Mouse (Mus musculus) lung, embryonic 16.5 days (tissue): ENCODE data around the gene Neu3. TPM values are rescaled to one million over a fixed set of nuclear protein-coding genes. Genes with fewer than 3 reads are reported as not detected.
A peak's percentile ranks its signal among the peaks of the same experiment; 100 is the strongest.
"Not testable (repeated sequence)": the region's sequence is repeated elsewhere in the genome, so short reads cannot be mapped to it uniquely, and the experiment has no call there.

Experiments used
- ATAC-seq: fragments of 200-750 bp; cut with Nextera tagmentation; 2 replicates; pipeline ENCODE4 v1.8.0; 2017; ENCODE audit warnings: low read depth, mild to moderate bottlenecking, moderate library complexity
- H3K27ac ChIP-seq: fragments of 300-500 bp; sonication (generic); 2 replicates; pipeline ENCODE4 v1.5.1; 2014; ENCODE audit warnings: mild to moderate bottlenecking, control low read depth, low read length
- H3K27me3 ChIP-seq: fragments of 300-500 bp; sonication (generic); 2 replicates; pipeline ENCODE4 v1.6.1; 2014; ENCODE audit warnings: low read depth, low read length, mixed read lengths; ENCODE audit not compliant: control insufficient read depth, insufficient read depth
- H3K36me3 ChIP-seq: fragments of 300-500 bp; sonication (generic); 2 replicates; pipeline ENCODE4 v1.6.1; 2014; ENCODE audit warnings: low read length; ENCODE audit not compliant: control insufficient read depth, insufficient read depth
- H3K4me1 ChIP-seq: fragments of 300-500 bp; sonication (generic); replicated peaks from 2 replicates; pipeline ENCODE4 v1.6.1; 2014; ENCODE audit warnings: low read length, mixed read lengths; ENCODE audit not compliant: control insufficient read depth, insufficient read depth
- H3K4me2 ChIP-seq: fragments of 300-500 bp; sonication (generic); 2 replicates; pipeline ENCODE4 v1.6.1; 2014; ENCODE audit warnings: low read depth, low read length, control low read depth
- H3K4me3 ChIP-seq: fragments of 300-500 bp; sonication (generic); 2 replicates; pipeline ENCODE4 v1.5.1; 2014; ENCODE audit warnings: mild to moderate bottlenecking, low read length, control low read depth
- H3K9ac ChIP-seq: fragments of 300-500 bp; sonication (generic); 2 replicates; pipeline ENCODE4 v1.6.1; 2014; ENCODE audit warnings: low read length, control low read depth
- H3K9me3 ChIP-seq: fragments of 300-500 bp; sonication (generic); 2 replicates; pipeline ENCODE4 v1.6.1; 2016; ENCODE audit warnings: low read length; ENCODE audit not compliant: control insufficient read depth
- WGBS: fragments of 180-500 bp; shearing (Covaris S2); extraction: QIAGEN DNeasy Blood & Tissue Kit; methylation state at CpG from one replicate; pipeline ENCODE4 v1.1.7; 2014; 5-methylcytosine and 5-hydroxymethylcytosine counted together
- polyA plus RNA-seq: library from polyadenylated mRNA; unstranded; fragments of >200 nt; fragmentation: Nextera tagmentation; extraction: Ambion mirVana; gene quantifications from 2 replicates; pipeline ENCODE4 v1.2.1, GENCODE M21; 2015

The Neu3 gene
- polyA plus RNA-seq, 1 experiment from 2014 or later: 6.8 TPM

DNA sequence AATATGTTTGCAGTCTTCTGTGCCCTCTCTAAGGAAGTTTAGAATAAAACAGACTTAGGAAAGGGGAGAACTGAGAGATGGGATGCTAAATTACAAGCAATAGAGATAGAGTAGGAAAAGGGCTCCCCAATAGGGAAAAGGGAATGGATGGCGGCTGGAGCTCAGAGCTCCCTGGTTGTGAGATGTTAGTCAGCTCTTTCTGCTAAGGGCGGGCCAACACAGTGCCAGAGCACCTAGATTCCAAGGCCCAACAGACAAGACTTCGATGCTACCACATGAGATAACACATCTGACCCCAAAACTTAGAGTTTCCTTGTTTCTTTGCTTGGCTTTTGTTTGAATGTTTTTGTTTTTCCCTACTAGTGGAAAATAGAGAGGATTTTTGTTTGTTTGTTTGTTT lies 24.2 kb downstream of the Neu3 start:
- not testable (repeated sequence) for H3K36me3 ChIP-seq, H3K4me2 ChIP-seq, ATAC-seq, H3K9me3 ChIP-seq, H3K9ac ChIP-seq, H3K4me1 ChIP-seq, H3K27me3 ChIP-seq, H3K4me3 ChIP-seq, H3K27ac ChIP-seq
- 85% methylated on average over 3 of the region's 3 CpGs for WGBS

DNA sequence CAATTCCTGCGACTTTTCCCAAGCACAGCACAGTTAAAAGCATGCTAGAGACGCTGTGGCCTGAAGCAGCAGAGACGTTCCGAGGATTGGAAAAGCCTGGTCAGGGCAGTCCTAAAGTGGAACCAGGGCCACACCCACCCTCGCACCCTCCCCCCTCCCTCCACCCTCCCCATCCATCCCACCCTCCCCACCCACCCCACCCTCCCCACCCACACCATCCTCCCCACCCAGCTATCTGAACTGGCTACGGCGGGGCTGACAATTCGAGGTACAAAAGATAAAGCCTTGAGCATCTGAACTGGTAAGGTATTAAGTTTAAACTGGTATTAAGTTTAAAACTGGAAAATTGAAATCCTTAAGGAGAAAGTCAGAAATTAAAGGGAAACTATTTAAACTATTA lies 24.7 kb downstream of the Neu3 start:
- Histone ChIP-seq H3K4me3 (no peak overlapping the region), H3K9ac (no peak overlapping the region), H3K27me3 (no peaks in the 10 kb centered on the region), H3K9me3 (no peaks in the 10 kb centered on the region), H3K4me2 (no peak overlapping the region), H3K36me3 (no peaks in the 10 kb centered on the region), H3K27ac (no peak overlapping the region), H3K4me1 (no peaks in the 10 kb centered on the region)
- WGBS: 59% methylated on average over 8 of the region's 8 CpGs
- no peak for ATAC-seq

DNA sequence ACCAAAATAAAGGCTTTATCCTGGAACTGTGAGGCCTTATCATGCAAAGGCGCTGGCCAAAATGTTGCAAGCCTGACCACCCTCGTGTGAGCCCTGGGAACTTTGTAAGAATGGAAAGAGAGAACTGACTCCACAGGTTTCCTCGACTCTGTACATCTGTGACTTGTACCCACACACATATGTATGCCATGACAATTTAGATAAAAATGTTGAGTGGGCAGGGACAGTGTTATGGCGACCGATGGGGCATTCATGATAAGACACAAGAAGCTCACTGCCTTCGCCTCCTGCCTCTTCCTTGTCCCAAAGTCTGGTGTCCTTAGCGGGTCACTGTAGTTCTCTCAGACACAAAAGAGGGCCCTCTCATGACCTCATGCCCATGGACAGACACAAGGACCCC lies 29.1 kb downstream of the Neu3 start:
- Histone ChIP-seq H3K27me3 (0 out of 2 replicates have a peak, but pooled peaks cover 2% of the 10 kb centered on the region), H3K4me2 (no peak overlapping the region), H3K4me1 (peaks cover 4% of the 10 kb centered on the region; the same call in 1 of the 2 replicates), H3K36me3 (no peaks in the 10 kb centered on the region), H3K27ac (no peak overlapping the region), H3K9ac (no peak overlapping the region), H3K4me3 (no peak overlapping the region), H3K9me3 (no peaks in the 10 kb centered on the region)
- 62% methylated on average over 7 of the region's 7 CpGs for WGBS
- no peak for ATAC-seq

DNA sequence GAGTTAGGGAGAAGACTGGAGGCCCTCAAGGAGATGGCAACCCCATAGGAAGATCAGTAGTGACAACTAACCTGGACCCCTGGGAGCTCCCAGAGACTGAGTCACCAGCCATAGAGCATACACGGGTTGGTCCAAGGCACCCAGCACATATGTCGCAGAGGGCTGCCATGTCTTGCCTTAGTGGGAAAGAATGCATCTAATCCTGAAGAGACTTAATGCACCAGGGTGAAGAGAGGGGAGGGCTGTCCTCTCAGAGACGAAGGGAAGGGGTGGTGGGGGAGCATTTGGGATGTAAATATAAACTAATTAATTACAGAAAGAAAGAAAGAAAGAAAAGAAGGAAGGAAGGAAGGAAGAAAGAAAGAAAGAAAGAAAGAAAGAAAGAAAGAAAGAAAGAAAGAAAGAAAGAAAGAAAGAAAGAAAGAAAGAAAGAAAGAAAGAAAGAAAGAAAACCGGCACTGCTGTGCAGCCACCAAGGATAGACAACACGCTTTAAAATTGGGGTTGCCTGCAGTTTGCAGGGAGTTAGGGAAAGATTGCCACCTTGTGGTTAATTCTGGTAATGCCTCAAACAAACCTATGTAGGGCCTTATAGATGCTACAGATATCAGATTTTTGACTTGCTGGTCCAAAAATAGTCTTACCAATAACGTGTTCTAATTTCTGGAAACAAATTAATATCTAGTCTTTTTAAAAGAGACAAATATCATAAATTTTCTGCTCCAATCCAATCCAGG lies 30.1 kb downstream of the Neu3 start:
- 0 out of 2 replicates have a peak, but pooled peaks cover 2% of the 10 kb centered on the region for H3K27me3 ChIP-seq
- 29% methylated on average over 6 of the region's 6 CpGs for WGBS
- H3K4me1 ChIP-seq: peaks cover 4% of the 10 kb centered on the region; the same call in 1 of the 2 replicates
- H3K9ac ChIP-seq: no peak overlapping the region
- H3K27ac ChIP-seq: no peak overlapping the region
- H3K4me3 ChIP-seq: no peak overlapping the region
- no peaks in the 10 kb centered on the region for H3K36me3 ChIP-seq
- no peaks in the 10 kb centered on the region for H3K9me3 ChIP-seq
- ATAC-seq: peak; percentile 66; the same call in 1 of the 2 replicates
- no peak overlapping the region for H3K4me2 ChIP-seq

DNA sequence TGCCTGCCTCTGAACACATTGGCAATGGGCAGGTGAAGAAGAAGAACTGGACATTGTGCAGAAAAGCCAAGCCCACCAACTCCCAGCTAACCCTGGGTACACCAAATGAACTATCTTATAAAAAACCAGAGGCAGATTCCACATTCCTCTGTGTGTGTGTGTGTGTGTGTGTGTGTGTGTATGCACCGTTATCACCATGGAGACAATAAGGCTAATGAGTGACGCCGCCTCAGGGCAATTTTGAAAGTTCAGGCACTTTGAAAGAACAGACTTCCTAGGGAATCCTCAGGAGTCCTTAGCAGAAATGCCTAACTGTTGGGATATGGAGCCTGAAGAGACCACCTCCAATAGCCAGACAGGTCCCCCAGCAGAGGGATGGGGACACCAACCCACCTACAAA lies 31.0 kb downstream of the Neu3 start:
- ATAC-seq: no peak
- H3K36me3 ChIP-seq: no peaks in the 10 kb centered on the region
- H3K4me1 ChIP-seq: peaks cover 4% of the 10 kb centered on the region; the same call in 1 of the 2 replicates
- no peak overlapping the region for H3K4me2 ChIP-seq
- H3K4me3 ChIP-seq: no peak overlapping the region
- WGBS: 82% methylated on average over 3 of the region's 3 CpGs
- H3K9me3 ChIP-seq: no peaks in the 10 kb centered on the region
- no peak overlapping the region for H3K27ac ChIP-seq
- H3K27me3 ChIP-seq: 0 out of 2 replicates have a peak, but pooled peaks cover 2% of the 10 kb centered on the region
- no peak overlapping the region for H3K9ac ChIP-seq

DNA sequence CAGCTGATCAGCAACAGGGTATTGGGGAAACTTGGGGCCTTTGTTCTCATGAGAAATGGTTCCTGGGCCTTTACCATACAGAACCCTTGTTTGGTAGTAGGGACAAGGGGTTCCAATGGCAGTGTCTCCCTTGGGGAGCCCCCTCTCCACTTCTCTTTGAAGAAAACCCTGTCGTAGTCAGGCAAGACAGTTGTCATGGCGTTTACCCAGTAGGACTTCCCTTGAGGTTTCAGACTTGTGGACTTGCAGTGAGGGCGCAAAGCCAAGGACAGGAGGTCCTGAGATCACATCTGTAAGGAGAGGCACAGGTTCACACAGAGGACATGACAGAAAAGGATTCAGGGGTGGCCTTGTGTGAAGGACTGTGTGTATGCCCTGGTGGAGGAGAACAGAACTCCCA lies 31.7 kb downstream of the Neu3 start:
- H3K4me1 ChIP-seq: peaks cover 4% of the 10 kb centered on the region; the same call in 1 of the 2 replicates
- ATAC-seq: no peak
- H3K9me3 ChIP-seq: no peaks in the 10 kb centered on the region
- H3K4me2 ChIP-seq: no peak overlapping the region
- no peaks in the 10 kb centered on the region for H3K36me3 ChIP-seq
- whole genome bisulfite sequencing: 61% methylated on average over 3 of the region's 3 CpGs
- H3K9ac ChIP-seq: no peak overlapping the region
- H3K4me3 ChIP-seq: no peak overlapping the region
- H3K27ac ChIP-seq: no peak overlapping the region
- 0 out of 2 replicates have a peak, but pooled peaks cover 2% of the 10 kb centered on the region for H3K27me3 ChIP-seq

DNA sequence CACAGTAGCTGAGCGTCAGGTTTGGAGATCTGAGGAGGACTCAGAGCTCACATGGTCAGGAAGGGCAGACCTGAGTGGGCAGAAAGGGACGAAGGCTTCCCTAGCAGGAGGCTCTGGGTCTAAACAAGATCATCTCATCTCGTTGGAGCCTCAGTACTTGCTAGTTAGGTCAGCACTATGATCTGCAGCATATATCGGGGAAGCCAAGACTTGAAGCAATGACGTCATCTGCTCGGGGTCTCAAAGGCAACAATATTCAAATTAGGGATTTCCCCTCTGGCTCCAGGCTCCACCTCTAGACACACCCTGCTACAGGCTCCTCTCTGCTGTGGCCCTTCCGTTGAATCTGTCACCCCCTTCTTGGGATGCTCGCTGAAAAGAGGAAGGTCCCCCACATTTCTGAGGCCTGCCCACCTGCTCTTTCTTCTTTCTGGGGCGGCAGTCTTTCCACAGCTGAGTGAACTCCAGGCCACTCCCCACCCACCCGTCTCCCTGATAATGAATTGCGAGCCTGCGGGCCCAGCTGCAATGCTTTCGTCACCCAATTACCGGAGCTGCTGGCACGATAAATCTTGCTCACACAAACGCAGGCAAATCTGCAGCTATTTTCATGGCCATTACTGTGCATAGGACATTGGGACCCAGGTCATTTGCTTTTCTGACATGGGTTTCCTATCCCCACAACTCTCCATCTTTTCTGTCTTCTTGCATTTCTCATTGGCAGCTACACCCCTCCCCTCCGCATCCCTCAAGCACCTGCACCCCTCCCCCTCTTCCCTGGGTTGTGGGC lies 32.8 kb downstream of the Neu3 start:
- H3K4me3 ChIP-seq: no peak overlapping the region
- no peak overlapping the region for H3K9ac ChIP-seq
- no peak for ATAC-seq
- H3K36me3 ChIP-seq: no peaks in the 10 kb centered on the region
- H3K9me3 ChIP-seq: no peaks in the 10 kb centered on the region
- H3K4me1 ChIP-seq: peaks cover 4% of the 10 kb centered on the region; the same call in 1 of the 2 replicates
- WGBS: 11% methylated on average over 17 of the region's 17 CpGs
- 0 out of 2 replicates have a peak, but pooled peaks cover 2% of the 10 kb centered on the region for H3K27me3 ChIP-seq
- H3K27ac ChIP-seq: no peak overlapping the region
- no peak overlapping the region for H3K4me2 ChIP-seq

DNA sequence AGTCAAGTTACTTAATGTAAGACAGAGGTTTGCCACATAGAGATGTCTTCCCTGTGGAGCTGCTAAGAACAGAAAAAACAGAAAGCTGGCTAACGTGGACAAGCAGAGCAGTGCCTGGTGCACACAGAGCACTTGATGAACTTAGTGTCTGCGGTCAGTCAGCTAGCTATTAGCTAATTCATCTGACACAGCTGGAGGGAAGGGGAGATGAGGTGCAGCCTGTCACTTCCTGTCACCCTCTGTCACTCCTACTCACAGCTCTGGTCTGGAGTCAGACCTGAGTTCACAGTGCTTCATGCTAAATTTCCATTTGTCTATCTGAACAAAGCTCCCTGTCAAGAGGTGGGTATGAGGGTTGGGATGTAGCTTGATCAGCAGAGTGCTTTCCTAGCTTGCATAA lies 34.1 kb downstream of the Neu3 start:
- H3K4me3 ChIP-seq: no peak overlapping the region
- ATAC-seq: no peak
- 40% methylated on average over 2 of the region's 2 CpGs for WGBS
- H3K9me3 ChIP-seq: no peaks in the 10 kb centered on the region
- no peak overlapping the region for H3K9ac ChIP-seq
- 0 out of 2 replicates have a peak, but pooled peaks cover 2% of the 10 kb centered on the region for H3K27me3 ChIP-seq
- no peaks in the 10 kb centered on the region for H3K36me3 ChIP-seq
- no peak overlapping the region for H3K4me2 ChIP-seq
- H3K27ac ChIP-seq: no peak overlapping the region
- H3K4me1 ChIP-seq: peaks cover 4% of the 10 kb centered on the region; the same call in 1 of the 2 replicates

DNA sequence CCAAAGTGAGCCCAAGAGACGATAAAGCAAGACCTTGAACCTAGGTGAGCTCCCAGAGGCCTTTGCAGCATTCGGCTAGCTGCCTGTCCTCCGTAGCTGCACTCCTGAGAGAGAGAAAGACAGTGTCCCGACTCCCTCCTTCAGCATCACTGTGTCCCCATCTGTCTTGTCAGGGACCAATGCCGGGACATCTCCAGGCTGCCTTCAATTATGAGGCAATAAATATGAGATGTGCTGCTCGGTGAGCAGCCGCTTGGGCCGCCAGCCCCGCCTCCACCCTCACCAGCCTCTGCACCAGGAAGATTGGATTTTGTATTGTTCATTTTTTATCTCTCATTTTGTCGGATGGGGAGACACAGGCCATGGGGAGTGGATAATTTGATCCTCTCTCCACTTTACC lies 37.4 kb downstream of the Neu3 start:
- no peak overlapping the region for H3K4me2 ChIP-seq
- peaks cover 9% of the 10 kb centered on the region; the same call in 1 of the 2 replicates for H3K4me1 ChIP-seq
- WGBS: 68% methylated on average over 10 of the region's 10 CpGs
- no peak overlapping the region for H3K9ac ChIP-seq
- no peak overlapping the region for H3K27ac ChIP-seq
- no peaks in the 10 kb centered on the region for H3K36me3 ChIP-seq
- no peak for ATAC-seq
- H3K9me3 ChIP-seq: no peaks in the 10 kb centered on the region
- H3K4me3 ChIP-seq: no peak overlapping the region
- no peaks in the 10 kb centered on the region for H3K27me3 ChIP-seq
